Mouse (Mus musculus) frontal cortex, postnatal 10 days (tissue): ENCODE measurements around the gene Sparcl1.

Experiments
- DNase-seq, 2 experiments: peaks; one replicate each; pipeline ENCODE4 v3.0.0; 2022; ENCODE audit warnings: low spot score in 2 of 2, mixed read lengths in 1 of 2

Sparcl1 gene

DNA sequence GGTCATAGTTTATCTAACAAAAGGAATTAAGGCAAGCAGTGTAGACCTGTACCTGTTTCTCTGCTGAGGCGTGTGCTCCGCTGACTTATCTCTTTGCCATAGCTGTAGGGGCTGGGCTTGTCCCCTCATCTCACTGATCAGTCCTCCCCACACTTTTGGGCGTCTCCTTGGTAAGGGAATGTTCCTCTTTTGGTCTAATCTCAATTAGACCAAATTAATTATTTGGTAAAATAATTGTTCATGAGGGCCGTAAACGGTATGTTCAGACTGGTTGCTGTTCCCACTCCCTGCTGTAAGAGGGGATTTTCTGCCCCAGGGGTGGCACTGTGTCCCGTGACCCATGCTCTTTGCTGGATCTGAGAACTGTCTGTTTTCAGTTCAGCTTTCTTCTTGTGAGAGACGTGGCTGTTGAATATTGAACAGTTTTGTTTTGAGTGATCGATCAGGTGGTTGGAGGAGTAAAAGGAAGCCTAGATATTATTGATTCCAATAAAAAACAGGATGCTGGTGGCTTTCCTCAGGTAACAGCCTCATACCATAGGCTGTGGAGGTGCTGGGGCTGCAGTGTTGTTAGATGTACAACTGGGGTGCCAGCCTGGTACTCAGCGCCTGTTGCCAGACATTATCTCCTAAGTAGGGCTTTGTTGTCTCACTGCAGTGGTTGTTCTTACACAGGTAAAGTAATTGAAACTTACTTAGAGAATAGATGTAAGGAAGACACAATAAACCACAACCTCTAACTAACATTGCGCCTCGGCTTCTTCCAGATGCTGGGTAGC lies 50.6 kb downstream of the Sparcl1 start:
- DNase-seq = no peak

DNA sequence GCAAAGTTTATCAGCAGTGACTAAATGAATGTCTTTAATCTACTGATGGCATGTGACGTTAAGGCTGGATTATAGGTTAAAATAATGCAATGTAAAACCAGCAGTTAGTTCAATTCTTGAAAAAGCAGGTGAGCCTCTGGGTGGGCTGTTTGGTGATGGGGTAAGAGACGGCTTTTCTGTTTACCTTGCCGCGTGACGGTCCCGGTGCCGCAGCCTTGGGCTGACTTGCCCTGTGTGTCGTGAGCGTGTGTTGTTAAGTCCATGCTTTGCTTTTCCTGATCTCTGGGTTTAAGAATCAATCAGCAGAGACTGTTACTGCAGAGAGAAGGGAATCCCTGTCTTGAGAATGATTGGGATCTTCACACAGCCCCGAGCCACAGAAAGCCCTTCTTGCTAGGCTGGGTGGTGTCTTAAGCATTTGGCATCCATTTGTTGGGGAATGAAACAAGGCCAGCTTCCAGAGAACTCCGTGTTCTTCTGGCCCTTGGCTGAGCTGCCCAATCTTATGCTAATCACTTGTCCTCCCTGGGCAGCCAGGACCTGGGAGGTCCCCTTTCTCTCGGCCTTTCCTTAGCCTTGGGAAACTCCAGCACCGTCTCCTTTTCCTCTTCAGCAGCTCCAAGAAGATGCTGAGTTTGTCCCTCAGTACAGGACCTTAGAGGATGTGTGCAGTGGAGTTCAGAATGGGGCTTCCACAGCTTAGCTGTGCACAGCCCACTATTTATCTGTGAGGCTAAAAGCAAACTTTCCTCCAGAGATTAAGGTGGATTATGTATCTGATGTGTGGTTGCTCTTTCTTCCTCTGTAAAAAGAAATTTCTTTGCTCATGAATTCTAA lies 51.4 kb downstream of the Sparcl1 start:
- no peak for DNase-seq

DNA sequence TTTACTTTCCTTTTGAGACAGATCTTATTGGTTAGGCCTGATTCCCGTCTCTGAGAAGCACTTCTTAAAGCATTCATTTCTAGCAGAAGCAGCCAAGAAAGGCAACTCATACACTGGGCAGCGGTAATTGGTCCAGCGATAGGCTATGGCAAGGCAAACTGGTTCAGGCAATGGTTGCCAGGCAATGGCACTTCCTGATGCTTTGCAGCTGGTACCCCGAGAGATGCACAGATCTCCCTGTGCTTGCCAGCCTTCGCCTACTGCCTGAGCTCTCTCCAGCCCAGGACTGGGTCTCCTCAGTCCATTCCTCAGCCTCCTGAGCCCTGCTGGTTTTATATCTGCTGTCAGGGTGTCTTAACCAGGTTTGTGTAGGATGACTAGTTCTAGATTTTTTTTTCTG lies 53.1 kb downstream of the Sparcl1 start:
- no peak for DNase-seq

DNA sequence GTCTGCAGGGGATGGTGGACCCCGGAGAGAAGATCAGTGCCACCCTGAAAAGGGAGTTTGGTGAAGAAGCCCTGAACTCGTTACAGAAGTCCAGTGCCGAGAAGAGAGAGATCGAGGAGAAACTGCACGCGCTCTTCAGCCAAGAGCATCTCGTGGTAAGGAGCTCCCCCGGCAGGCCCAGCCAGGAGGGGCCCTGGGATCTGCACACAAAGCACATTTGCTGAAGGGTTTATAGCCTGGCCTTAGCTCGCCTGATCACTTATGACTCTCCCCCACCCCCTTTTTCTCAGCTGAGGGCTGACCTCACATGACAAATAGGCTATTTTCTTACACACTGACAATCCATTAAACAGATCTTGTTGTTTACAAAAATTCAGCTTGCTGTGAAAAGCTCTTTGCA lies 53.9 kb downstream of the Sparcl1 start:
- DNase-seq = no peak

DNA sequence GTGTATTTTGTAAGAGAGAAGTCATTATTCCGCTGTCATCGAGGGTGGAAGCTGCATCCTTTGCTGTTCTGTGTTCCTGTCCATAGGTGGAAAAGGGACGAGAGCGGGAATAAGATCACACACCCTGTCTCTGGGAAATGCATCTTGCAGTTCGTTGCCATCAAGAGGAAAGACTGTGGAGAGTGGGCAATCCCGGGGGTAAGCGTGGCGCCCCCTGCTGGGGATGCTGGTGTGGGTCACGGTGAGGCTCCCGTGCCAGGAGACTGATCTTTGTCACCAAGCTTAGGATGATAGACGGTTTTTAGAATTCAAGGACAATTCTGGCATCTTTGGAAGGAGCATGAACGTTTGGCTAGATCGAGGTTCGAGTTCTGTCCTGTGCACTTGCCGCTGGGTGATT lies 55.5 kb downstream of the Sparcl1 start:
- no peak for DNase-seq

DNA sequence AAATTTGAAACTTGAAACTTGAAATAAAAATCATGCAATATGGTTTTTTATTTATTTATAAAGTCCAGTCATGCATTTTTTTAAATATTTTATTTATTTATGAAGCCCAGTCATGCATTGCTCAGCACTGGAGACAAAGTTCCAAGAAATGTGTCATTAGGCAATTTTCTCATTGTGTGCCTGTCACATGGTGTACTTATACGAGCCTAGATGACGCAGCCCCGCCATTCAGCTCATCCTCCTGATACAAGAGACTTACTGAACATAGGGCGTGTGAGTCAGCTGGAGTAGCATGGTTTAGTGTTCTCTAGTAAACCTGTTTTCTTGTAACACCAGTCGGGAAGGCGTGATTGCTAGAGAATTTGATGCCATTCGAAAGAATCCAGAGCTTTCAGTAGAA lies 57.2 kb downstream of the Sparcl1 start:
- no peak for DNase-seq

DNA sequence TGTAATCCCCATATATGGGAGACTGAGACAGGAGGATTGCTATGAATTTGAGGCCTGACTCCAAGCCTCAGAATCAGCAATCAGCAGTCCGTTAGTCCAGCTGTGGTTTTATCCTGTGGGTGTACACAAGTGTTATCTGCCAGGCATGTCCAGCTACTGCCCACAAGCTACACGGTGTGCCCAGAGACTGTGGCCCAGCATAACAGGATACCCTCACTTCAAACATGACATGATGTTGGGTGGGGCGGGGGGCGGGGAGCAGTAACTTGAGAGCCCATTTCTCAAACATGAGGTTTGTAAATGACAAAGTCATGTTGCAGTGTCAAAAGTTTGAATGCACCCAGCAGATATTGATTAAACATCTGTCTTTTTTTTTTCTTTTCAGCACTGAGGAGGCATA lies 57.7 kb downstream of the Sparcl1 start:
- DNase-seq = no peak

DNA sequence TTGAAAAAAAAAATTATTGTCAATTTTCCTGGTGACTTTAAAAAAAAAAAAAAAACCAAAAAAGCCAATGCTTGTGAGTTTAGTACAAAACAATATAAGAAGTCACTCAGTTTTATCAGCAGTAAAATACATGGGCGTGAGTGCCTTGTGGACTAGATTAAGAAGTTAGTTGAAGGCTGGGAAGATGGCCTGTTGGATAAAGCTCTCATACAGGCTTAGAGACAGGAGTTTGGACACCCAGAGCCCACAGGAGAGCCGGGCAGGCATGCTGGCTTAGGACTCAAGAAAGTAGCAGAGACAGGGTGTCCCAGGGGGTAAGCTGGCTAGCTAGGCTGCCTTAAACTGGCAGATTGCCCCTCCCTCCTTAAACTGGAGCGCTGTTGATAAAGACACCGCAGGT lies 58.6 kb downstream of the Sparcl1 start:
- DNase-seq = no peak

DNA sequence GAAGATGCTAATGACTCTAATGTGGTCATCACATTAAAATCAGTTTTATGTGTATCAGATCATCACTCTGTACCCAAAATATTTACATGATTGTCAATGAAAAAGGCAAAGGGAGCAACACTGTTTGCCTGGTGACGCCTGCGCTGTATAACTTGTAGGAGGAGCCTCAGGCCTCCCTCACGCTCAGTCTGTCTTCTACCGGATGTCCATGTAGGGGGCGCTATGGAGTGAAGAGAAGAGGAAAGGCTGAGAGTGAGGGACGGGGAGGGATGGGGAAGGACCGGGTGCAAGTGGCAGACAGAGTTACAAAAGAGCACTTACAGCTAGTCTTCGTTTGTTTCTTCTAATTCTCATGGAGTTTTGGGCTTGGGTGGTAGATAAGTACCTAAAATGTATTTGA lies 60.6 kb downstream of the Sparcl1 start:
- no peak for DNase-seq

DNA sequence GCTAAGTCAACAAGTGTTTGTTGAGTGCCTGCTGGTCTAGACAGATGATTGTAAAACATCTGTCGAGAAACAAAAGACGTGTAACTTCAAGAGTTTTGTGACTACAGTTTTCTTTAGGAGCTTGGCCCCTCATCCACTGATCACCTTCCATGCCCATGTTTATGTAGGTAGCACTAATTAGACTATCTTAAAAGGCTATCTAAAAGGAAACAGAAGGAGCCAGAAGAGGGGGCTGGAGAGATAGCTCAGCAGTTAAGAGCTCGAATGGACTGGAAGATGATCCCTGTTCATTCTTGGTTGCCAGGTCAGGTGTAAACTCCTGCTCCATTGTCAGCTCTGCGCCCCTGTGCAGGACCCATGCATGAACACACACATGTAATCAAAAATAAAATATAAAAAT lies 65.4 kb downstream of the Sparcl1 start:
- DNase-seq = no peak

DNA sequence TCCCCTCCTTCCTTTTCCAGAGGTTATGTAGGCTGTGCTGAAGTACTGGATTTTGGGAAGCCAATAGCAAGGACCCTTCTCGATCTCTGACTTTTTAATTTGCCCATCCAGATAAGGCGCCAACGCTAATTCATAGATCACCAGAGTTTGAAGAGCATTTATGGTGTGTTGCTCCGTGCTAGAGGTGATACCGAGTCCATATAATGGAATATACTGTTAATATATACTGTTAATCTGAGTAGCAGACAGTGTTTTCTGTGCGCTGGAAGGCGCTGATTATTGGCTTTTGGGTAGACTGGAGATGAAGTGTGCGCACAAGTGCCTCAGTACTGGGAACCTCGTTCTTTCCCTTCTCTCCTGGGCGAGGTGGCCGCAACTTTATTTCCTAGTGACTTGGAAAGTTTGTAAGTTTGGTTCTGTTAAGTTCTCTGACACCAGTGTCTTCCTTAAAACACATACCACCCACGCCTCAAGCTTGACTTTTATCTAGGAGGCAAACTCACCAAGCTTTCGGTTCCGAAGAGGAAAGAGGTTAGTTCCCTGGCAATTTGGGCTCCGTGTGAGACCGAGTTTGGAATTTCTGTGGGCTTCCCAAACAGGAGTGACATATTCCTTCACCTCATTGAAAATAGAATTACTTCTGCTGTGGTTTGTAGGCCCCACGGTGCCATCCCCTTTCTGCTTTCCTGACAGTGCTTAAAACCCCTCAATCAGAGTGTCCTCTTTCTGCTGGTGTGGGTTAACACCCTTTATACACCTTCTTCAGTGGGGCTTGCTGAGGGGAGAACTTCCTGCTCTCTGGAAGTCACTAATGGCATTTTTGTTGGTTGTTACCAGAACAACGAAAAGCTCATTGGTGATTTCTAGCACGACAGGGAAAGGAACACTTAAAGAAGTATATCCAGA lies 66.1 kb downstream of the Sparcl1 start:
- no peak for DNase-seq

DNA sequence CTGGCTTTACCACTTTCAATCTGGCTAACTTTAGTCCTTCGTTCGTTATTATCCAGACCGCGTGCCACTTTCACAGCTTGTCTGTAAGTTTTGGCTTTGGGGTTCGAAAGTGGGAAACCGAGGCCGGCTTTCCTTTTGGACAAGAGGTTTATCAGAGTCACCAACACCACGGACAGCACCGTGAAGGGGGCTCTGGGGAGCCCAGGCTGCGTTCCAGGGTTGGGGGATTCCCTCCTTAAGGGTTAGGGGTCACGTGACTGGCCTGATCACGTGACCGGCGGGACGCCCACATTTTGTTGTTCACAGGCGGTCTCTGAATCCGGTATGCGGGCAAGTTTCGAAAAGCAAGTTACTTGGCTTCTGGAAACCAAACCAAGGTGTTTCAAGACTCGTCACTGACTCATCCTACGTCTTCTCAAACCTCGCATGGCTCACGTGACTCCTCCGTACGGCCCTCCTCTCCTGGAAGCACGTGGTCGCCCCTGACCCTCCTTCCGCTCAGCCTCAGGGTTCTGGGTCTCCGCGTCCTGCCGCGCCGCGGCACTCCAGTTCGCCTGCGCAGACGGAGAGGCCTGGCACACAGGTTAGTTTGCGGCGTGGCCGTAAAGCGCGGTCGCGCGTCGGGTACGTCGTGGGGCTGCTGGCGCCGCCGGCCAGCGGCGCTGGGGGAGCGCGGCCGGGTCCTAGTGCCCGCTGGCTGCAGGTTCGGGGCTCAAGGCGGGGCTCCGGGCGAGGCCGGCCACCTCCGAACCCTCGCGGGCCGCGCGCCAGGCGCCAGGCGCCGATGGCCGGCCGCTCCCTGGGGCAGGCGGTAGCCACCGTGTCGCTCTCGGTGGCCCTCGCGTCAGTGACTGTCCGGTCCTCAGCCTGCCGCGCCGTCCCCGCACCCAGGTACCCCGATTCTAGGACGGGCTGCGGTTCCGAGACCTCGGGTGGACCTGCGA lies 67.0 kb downstream of the Sparcl1 start, which contains the start of gene Nudt9:
TSS of gene Nudt9 (plus strand) at position 51 of the 944 bp plus-strand sequence.
- DNase-seq = peak; percentile 96 to 99

DNA sequence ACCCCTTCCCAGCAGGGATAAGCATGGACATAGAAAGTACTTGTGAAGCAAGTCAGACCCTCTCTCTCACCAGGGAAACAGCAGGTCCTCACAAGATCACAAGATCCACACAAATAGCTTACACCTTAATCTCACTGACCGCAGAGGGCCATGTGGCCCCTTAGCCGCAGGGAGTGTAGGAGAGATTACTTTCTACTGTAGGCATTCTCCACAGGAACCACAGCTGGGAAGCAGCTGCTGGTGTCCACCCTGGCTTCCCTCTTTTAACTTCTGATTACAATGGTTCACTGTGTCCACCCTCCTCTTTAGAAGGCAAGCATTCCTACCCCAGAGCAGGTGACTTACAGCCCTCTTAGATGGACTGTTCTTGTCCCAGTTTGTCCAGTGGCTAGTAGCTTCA lies 69.8 kb downstream of the Sparcl1 start:
- DNase-seq = no peak

DNA sequence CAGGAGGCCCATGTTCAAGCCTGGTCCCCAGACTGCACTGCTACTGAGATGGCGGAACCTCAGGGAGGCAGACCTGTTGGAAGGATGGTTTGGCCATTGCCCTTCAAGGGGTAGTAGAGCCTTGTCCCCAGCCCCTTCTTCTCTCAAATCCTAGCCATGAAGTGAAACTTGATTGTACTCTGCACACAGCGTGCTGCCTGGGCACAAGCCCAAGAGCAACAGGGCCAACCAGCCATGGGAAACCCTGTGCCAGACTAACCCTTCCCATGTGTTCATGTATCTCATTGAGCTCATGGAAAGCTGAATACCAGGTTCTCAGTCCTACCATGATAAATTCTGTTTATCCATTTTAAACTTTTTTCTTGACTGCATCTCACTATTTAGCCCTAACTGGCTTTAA lies 70.6 kb downstream of the Sparcl1 start:
- DNase-seq = no peak

DNA sequence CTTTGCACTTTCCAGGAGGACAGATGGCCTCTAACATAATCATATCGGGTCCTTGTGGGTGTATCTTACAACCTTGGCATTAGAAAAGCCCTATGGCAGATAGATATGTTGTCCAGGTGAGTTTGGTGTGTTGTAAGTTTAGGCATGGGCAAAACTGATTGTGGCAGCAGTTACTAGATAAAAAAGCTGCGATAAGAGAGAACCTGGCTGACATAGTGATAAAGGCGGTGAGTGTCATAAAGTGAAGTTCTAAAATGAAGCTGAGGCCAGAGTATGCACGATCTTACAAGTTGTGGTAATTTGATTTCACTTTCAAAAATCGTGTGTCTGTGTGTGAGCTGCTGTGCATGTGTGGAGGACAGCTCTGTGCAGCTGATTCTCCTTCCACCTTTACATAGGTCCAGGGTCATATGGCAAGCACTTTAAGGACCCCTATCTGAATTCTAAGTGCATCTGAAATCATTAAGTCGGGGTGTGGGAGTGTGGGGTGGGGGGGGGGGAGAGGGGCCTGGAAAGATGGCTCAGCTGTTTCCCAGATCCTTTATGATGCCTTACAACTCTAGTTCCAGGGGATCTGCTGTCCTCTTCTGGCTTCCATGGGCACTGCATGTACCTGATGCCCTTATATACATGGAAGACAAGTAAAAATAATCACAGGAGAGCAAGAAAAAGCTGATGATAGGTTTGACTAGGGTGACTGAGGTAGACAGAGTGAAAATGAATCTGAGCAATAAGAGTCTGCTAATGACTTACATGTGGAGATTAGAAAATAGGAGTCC lies 74.2 kb downstream of the Sparcl1 start:
- no peak for DNase-seq

DNA sequence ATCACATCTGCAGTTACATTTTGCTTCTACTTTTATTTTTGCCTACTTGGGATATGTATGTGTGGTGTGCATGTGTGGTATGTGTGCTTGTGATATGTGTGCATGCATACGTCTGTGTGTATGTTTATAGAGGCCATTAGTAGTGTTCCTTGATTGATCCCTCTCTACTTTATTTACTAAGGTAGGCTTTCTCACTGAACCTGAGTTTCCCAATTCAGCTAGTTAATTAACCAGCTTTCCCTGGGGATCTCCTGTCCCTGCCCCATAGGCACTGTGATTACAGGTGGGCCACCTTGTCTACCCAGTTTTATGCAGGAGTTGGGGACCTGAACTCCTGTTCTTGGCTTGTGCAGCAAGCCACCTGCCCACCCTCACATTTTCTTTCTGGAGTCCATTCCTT lies 76.8 kb downstream of the Sparcl1 start:
- no peak for DNase-seq

DNA sequence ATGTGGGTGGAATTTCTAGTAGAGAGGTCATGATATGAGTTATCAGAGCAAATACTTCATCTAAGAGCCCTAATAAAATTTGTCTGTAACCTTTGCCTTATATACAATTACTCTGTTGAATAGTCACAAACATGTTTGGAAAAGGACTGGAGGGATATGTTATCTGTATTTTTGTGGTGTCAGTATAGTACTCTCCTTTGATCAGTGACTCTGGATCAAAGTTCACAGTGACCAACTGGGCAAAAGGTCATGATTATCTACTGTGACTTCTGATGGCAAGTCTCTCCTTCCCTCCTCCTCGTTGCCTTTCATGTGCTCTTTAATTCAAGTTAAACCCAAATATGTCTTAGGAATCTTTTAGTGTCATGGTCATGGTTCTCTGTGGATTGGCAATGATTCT lies 77.7 kb downstream of the Sparcl1 start:
- no peak for DNase-seq

DNA sequence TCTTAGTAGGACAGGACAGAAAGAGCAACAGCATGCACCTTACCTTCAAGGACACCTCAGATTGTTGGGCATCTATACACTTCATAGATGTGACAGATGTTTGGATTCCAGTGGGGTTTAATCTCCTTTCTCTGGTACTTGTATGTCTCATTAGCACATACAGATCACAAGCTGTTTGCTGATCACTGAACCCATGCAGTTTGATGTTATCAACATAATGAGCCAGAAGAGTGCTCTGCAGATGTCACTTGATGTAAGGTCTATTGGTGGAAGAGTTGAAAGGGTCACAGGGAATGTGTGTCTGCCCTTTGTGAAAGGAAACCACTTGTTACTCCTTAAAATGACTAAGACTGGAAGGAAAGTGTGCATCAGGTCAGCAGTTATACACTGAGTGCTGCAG lies 78.5 kb downstream of the Sparcl1 start:
- no peak for DNase-seq

DNA sequence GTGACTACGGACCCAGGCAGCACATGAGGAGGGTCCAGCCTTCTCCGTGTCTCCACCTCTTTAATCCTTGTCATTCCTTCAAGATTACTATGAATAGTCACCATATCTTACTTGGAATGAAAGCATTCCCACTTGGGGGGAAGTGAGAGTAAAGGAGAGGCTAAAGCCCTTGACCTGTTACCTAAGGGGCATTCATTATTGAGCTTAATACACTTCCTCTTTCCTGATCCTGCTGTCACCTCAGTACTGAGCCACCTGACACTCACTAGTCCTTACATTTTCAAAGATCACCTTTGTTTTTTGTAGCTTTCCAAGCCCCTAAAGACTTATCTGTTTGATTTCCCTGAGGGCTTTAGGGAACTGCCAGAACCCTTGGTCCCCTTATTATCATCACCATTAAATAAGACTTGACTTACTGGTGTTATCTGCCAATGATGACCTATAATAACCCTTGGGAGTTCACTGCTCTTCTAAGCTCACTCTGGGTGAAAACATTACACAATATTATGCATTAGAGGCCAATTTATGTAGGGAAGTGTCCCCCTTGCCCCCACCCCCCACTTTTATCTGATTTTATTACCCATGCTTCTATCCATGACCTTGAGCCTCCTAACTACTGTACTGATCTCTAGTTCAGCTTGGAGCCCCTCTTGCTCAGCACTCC lies 81.0 kb downstream of the Sparcl1 start:
- DNase-seq = no peak
